Mouse (Mus musculus) testis, adult 2 months (tissue): ENCODE results near the gene A430078G23Rik.

Experiments
- CTCF ChIP-seq: fragments of 200-500 bp; IDR thresholded peaks from 2 replicates; pipeline ENCODE4 v1.5.1; 2012; ENCODE audit warnings: low read depth, mild to moderate bottlenecking, inconsistent platforms, low read length, moderate library complexity; ENCODE audit not compliant: control insufficient read depth, insufficient read depth, insufficient replicate concordance
- POLR2A ChIP-seq: fragments of 200-500 bp; IDR thresholded peaks from 2 replicates; pipeline ENCODE4 v1.6.1; 2012; ENCODE audit warnings: low read depth, mild to moderate bottlenecking, inconsistent platforms, low read length, moderate library complexity; ENCODE audit not compliant: control insufficient read depth

DNA sequence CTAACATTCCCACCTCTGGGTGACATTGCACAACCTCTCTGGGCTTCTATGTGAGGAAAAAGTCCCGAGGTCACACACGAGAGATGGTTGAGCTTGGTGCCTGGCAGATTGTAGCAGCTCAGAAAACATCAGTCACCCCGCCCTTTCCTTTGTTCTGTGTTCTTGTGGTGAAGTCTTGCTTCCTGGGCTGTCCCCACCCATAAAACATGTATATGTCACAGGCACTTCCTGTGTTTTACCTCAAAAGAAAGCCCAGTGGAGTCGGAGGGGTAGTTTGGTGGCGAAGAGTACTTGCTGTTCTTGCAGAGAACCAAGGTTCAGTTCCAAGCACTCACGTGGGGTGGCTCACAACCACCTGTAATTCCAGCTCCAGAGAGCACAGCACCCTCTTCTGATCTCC, 2.4 kb downstream of the A430078G23Rik start:
- no peak for TF ChIP-seq CTCF
- no peak for TF ChIP-seq POLR2A
